ENCODE assay signal across 14 mouse cellular contexts in the genomic region with DNA sequence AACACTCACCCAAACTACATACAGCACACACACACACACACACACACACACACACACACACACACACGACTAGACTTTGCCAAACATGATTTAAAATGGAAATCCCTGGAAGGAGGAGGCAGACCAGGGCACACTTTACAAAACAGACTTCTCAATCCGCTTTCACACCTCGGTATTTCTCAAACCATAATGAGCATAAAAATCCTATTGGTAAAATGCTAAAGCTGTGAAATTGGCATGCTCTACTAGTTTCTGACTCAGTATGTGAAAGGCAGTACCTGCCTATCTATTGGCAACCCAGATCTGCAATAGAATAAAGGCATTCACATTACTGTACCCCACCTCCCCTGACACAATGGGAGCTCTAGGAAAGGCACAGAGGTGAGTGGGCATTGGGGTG. TPM values are rescaled to one million over a fixed set of nuclear protein-coding genes. Genes with fewer than 3 reads are reported as not detected.
"Had no signal": no experiment of that assay in that cellular context is flagged by ENCODE, and none has a peak within 500 bp of the region (broad histone marks: within the 10 kb centered on the region; RNA-seq: fewer than 3 reads in every experiment).

No protein-coding gene starts in this region.

- H3K27ac ChIP-seq: left cerebral cortex, adult 2 months; midbrain, embryonic 12.5 days; neural tube, embryonic 12.5 days; stomach, postnatal 0 days had no signal

- H3K27me3 ChIP-seq: midbrain, embryonic 12.5 days; neural tube, embryonic 12.5 days had no signal

- H3K36me3 ChIP-seq: limb, embryonic 10.5 days; midbrain, embryonic 12.5 days; neural tube, embryonic 12.5 days had no signal

- H3K9me3 ChIP-seq: limb, embryonic 10.5 days; midbrain, embryonic 12.5 days; neural tube, embryonic 12.5 days had no signal

- H3K9ac ChIP-seq: lung, embryonic 14.5 days; midbrain, embryonic 12.5 days; neural tube, embryonic 12.5 days had no signal

- H3K4me3 ChIP-seq: left cerebral cortex, adult 2 months; limb, embryonic 10.5 days; midbrain, embryonic 12.5 days; neural tube, embryonic 12.5 days had no signal

- DNase-seq: kidney, postnatal 25 days; lung, postnatal 10 days; lung, postnatal 4 days; thymus, postnatal 4 days had no signal

- H3K4me2 ChIP-seq: liver, embryonic 11.5 days; lung, embryonic 14.5 days; midbrain, embryonic 12.5 days; neural tube, embryonic 12.5 days had no signal

- H3K4me1 ChIP-seq: neural tube, embryonic 12.5 days had no signal

RNA-seq across cellular contexts. Expression of a gene that starts 52.1 kb away (rescaled TPM):
- total RNA-seq: megakaryocyte, adult 5-6 weeks; monocyte, adult 5-6 weeks; neutrophil, adult 5-6 weeks had no signal
